Mouse (Mus musculus): ENCODE measurements around the gene Grik5.

- TF ChIP-seq CTCF (conservative IDR thresholded peaks at IDR 0.05; ENCODE audit: low read length), result no peak
- no peak for TF ChIP-seq NANOG (IDR thresholded peaks at IDR 0.05; ENCODE audit: borderline replicate concordance, low read length)
These were observed 8.8 kb downstream of the Grik5 start for GRCm38 (mm10) chr7:25063346-25063745.

All from E14TG2a.4 (cell line).